Mouse (Mus musculus) heart, postnatal 0 days (tissue): ENCODE measurements at regions not wholly inside any gene's neighbourhood (a gene's known extent, or its start where the extent isn't known, plus 50 kb on each side); places are given as distances from the start of the nearest gene placed in this dataset.

Experiments used
- CTCF ChIP-seq: IDR thresholded peaks from 2 replicates; pipeline ENCODE4 v1.5.1; 2016; ENCODE audit warnings: antibody characterized with exemption, control low read depth, low read depth
- EP300 ChIP-seq: IDR thresholded peaks from 2 replicates; pipeline ENCODE4 v1.6.1; 2016; ENCODE audit warnings: antibody characterized with exemption, low read depth

DNA sequence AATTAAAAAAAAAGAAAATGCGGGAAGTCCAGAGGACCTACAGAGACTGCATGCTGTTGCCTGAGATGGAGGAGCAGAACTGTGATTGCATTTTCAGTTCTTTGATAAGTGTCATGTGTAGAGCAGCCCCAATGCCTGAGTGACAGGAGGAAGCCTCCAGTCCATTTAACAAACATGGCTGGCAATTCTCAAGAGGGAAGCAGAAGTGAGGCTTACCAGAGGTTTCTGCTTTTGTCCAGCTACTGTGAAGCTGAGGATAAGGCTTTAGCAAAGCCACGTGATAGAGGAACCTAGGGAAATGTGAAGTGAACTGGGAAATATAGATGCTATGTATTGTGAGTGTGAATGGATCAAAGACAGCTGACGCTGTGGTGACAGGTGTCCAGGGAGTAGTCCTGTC, 56.6 kb downstream of the Sucnr1 start:
- TF ChIP-seq CTCF, result no peak
- TF ChIP-seq EP300, result no peak
